Mouse (Mus musculus) kidney, adult 9 months (tissue): ENCODE data around the gene Gm20388.

Experiments
- DNase-seq: peaks from one replicate; pipeline ENCODE4 v3.0.0; 2022

Gene Gm20388

GRCm38 (mm10) chr8:122903002-122903401, 2992.4 kb downstream of the Gm20388 start:
- DNase-seq = no peak

- DNase-seq = no peak
Observed at GRCm38 (mm10) chr8:122904496-122904895, 2993.9 kb downstream of the Gm20388 start.

DNA sequence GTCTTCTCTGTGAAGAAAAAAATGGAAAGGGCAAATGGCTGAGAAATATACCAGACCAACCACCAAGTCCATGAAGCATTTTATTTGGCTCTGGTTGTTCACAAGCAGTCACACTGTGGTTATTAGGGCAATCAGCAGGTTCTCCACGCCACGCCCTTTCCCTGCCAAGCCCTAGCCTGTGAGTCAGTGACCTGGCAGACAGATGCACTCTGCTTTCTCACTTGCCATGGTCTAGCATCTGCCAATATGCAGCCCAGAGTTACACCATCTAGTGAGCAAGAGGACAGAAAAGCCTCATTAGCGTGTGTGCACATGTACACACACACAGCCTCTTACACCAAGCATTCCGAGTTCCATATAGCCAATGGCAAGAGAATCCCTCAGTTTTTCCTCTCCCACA, 2994.7 kb downstream of the Gm20388 start:
- DNase-seq = peak; percentile 60

DNA sequence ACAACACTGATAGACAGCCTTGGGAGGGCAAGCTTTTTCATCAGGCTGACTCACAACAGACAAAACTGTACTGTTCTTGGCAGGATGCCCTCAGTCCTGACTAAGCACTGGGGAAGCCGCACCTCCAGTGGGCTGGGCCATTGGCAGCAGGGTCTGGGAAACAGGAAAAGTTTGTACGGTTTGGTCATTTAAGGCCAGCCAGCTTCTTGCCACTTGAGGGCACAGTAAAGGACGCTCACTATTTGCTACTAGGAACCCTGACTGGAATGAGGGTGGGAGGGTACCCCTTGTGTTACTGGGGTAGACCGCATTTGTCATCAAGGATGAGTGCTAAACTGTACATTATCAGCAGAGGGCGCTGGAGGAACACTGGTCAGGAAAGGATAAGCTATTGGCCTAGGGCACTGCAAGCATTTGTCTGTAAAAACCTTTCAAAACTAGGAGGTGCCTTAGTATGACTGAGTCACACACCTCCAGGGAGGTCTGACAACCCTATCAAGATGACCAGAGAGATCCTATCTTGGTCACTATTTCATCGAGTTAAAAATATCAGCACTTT, 2995.9 kb downstream of the Gm20388 start:
- DNase-seq = peak; percentile 96

DNA sequence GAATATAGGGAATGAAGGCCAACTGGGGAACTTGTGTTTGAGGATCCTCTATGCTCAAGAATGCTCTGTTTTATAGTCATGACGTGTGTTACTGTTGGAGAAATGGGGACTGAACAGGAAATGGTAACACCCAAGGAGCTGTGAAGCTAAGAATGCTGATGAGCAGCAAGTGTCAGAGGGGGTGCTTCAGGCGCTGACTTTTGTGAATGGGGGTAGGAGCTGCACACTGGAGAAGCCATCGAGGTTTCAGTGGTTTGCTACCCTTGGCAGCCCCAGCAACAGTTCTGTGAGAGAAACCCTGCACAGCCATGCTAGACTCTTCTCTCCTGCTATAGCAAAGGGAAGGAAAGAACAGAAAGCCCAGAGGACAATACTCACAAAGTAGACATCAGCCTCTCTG, 3001.5 kb downstream of the Gm20388 start:
- no peak for DNase-seq

DNA sequence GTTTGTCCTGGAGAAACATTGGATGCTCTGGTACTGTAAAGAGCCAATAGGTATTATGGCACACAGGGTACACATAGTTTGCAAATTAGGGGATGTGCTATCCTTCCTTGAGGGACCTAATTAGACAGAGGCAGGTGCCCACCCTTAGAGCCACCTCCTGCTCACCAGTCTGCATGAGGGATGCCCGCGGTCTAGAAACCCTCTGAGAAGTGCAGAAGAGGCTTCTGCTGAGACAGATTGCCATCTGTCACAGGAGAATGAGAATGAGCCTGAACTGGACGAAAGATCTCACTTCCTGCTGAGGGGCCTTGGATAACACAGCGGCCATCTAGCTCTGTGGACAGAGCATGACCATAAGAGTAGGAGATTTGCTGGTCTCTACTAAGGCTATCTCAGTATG, 3002.2 kb downstream of the Gm20388 start:
- no peak for DNase-seq

DNA sequence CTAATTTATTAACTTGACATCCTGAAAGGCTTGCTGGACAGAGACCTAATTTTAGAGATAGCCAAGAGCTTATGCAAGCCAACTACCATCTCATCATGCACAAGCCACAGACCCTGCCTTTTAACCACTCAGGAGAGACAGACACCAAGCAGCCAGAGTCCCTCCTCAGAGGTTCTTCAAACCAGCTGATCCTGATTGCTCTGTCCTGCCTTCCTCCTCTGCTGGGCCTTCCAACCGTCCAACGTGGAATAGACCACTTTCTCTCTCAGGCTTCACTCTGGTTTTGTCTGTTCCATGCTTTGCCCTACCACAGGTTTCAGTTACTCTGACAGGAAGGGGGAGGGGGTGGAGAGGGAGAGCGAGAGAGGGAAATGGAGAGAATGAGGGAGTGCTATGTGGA, 3006.1 kb downstream of the Gm20388 start:
- no peak for DNase-seq

DNA sequence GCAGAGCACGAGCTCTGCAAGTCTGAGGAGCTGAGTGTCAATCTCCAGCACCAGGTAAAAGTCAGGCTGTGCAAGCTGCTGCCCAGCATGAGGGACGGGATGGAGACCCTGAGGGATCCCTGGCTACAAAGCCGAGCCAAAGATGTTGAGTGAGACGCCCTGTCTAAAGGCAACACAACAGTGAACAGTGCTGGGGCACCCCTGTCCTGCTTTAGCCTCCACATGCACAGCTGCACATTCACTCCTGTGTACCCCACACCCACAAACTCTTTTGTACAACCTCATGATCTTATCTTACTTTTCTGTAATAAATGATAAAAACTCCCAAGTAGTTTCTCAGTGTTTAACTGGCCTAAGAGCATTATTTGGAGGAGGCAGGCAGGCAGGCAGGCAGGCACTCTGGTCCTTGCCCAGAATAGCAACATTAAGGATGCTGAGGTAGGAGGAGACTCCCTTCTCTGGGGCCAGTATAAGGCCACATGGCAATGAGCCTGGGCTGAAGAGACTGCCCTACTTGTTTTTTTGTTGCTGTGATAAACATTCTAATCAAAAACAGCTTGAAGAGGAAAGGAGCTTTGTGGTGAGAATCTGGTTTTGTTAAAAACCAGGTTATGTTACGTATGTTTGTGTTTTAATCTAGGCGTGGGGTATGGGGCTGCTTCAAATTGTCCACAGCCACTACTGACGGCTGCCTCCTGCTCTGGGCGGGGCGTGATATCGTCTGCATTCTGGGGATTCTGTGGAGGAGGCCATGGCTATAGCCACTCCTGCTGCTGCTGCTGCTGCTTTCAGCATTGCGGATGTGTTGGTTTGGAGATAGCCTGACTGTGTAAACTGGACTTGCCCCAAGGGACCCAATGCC, 3007.1 kb downstream of the Gm20388 start:
- peak; percentile 33 for DNase-seq

- no peak for DNase-seq
Observed at GRCm38 (mm10) chr8:122918438-122919107, 3007.9 kb downstream of the Gm20388 start.

- no peak for DNase-seq
Observed at GRCm38 (mm10) chr8:122920890-122921289, 3010.2 kb downstream of the Gm20388 start.

- DNase-seq = no peak
Observed at GRCm38 (mm10) chr8:122922945-122923344, 3012.3 kb downstream of the Gm20388 start.

DNA sequence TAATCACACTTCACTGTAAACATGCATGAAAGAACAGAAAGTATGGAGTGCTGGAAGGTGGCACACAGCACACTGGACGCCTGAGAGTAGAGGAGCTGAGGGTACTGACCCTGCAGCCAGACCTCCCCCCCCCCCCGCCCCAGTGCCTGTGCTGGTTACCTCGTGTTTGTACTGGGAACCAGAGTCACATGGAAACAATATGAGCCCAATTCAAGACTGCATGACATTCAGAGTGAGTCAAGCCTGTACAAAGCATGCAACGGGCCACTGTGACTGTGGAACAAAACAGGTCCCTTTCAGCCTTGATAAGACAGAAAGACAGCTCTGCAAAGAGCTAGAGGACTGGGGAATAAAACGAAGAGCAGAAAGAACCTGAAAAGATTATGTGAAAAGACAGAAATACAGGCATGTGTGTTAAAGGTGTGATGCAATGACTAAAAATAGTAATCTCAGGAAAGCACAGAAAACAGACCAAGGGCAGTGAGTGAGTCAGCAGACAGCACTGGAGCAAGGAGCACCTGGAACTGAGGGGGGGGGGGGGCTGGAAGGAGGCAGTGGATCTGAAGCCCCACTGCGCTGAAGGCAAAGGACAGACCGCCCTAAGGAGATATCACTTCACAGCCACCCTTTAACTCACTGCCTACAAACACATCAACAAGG, 3012.9 kb downstream of the Gm20388 start:
- DNase-seq = no peak

- DNase-seq = no peak
Observed at GRCm38 (mm10) chr8:122924091-122924490, 3013.4 kb downstream of the Gm20388 start.

DNA sequence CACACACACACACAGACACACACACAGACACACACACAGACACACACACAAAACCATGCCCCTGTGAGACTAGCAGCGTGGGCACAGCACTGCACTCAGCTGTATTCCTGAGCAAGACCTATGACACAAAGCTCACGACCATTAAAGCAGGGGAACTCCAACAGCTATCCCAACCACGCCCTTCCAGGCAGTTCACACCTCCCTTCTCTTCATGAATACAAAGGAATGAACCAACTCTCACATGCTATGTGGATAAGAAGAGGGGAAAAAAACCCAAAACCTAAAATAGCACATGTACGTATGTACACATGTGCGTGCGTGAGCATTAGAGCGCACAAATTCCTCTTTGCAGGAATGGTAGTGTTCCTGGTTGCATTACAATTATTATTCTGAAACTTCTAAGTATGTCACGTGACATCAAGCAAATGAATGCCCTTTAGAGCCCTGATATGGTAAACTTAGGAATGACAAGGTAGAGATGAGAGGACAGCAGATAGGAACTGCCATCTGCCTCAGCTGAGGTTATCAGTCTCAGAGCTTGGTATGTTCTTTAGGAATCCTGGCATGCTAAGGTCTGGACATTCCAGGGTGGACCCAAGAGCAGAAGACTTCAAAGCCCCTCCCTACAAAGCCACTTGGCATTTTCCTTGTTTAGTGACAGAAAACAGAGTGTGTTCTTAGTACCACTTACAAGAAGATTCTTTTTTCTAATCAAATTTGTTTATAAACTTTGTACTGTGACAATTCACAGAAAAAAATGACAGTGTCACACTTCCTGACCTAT, 3015.5 kb downstream of the Gm20388 start:
- no peak for DNase-seq

- DNase-seq = no peak
Observed at GRCm38 (mm10) chr8:122926782-122927181, 3016.1 kb downstream of the Gm20388 start.

- DNase-seq = no peak
Observed at GRCm38 (mm10) chr8:122927841-122928240, 3017.2 kb downstream of the Gm20388 start.

DNA sequence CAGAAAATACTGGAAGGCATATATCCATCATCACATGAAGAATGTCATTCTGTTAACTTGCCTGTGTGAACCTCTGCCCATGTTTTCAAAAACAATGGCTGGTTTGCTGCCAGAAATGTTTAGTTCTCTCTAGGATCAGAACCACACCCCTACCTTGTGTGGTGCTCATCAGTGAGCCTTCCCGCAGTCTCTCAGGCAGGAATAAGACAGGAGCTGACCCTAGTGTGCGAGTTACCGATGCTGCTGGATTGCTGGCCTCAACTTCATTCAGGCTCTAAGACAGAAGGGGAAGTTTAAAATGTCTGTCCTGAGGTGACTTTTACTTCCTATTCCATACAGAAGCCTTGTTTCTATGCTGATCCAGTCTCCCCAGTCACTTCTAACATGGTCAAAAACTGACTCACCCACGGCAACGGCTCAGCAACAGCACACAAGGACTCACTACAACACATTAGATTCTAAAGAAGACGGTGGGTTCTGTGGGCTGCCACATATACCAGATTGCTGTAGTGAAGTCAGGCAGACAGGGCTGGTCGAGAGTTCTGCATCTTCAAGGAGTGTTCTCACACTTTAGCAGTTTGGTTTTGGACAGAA, 3018.1 kb downstream of the Gm20388 start:
- no peak for DNase-seq

DNA sequence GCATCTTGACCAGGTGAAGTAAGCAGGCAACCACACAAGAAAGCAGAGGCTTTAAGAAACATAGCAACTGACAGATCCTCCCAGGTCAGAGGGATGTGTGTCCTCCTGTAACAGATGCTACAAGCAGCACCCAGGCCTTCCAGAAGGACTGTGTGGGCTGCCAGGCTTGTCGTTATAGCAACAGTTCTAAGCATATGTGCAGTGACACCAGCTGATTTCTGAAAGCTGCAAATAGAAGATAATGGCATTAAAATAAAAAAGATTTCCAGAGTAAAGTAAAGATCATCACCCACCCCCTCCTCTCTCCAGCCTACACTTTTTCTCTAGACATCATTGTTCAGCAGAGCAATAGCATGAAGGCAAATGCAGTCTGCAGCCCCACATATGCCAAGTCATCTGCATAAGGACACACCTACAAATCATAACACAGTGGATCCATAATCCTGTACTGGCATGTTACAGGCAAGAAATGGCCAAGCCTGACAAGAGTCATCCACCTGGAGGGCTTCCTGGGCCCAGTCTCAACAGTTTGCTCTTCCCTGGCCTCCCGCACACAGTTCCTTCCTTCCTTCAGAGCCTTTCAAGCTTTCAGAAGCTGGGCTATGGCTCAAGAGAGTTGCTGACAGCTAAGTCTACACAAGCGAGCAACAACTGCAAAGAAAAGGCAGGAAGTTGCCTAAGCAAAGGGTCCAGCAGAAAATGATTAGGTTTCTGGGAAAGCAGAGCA, 3021.4 kb downstream of the Gm20388 start:
- DNase-seq = no peak

GRCm38 (mm10) chr8:122932561-122932959, 3021.9 kb downstream of the Gm20388 start:
- no peak for DNase-seq

- no peak for DNase-seq
Observed at GRCm38 (mm10) chr8:122933973-122934372, 3023.3 kb downstream of the Gm20388 start.

DNA sequence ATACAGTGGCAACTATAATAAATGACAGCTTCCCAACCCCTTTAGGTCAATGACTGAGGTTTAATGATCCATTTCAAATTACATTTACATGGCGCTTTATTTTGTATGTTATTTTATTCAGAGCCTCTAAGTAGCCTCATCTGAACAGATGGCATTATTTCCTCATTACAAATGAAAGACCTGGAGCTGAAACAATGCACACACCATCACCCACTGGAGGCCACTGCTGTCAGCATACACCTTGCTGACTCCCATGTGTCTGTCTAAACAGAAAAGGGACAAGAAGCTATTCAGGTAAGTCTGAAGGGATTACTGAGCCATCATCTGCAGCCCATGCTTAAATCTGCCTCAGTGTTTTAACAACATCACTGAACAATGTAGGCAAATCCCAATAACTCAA, 3024.5 kb downstream of the Gm20388 start:
- no peak for DNase-seq

- DNase-seq = no peak
Observed at GRCm38 (mm10) chr8:122935912-122936311, 3025.3 kb downstream of the Gm20388 start.
